Mouse (Mus musculus): ENCODE measurements around the gene Fbxw4. TPM values are rescaled to one million over a fixed set of nuclear protein-coding genes. Genes with fewer than 3 reads are reported as not detected.

Gene Fbxw4
- 3.1 and 3.5 TPM in 2 replicates for polyA plus RNA-seq (2014; fragmentation: Nextera tagmentation; extraction: Ambion mirVana)

- Histone ChIP-seq H3K4me3 (ENCODE audit: low read depth, low read length) (peak within 1 kb of the TSS; percentile 85), H3K9ac (replicated peaks; ENCODE audit: low read length) (peak within 1 kb of the TSS; percentile 99), H3K36me3 (replicated peaks; ENCODE audit: control insufficient read depth, insufficient read depth, low read depth, low read length) (no peaks in the 10 kb centered on the region), H3K9me3 (replicated peaks; ENCODE audit: control insufficient read depth, low read length) (no peaks in the 10 kb centered on the region), H3K4me1 (ENCODE audit: control insufficient read depth, insufficient read depth, low read length) (no peaks in the 10 kb centered on the region; the same call in 1 of the 2 replicates), H3K27ac (replicated peaks; ENCODE audit: low read depth, low read length) (peak within 1 kb of the TSS; percentile 91), H3K27me3 (ENCODE audit: control insufficient read depth, insufficient read depth, low read length) (no peaks in the 10 kb centered on the region), H3K4me2 (ENCODE audit: low read depth, low read length) (peak within 1 kb of the TSS; percentile 81)
- DNase-seq (ENCODE audit: low spot score): peak; percentile 69
- WGBS: under 1% methylated on average over 73 of the region's 94 CpGs
- peak; percentile 80 for ATAC-seq (replicated peaks; ENCODE audit: insufficient number of reproducible peaks, low FRiP score, low TSS enrichment, low read depth)
Measured at GRCm38 (mm10) chr19:45659738-45660502, at the start of gene Fbxw4. TSS of gene Fbxw4 (minus strand) at chr19:45660312.

- no peaks in the 10 kb centered on the region for H3K4me1 ChIP-seq (ENCODE audit: control insufficient read depth, insufficient read depth, low read length)
- no peak overlapping the region for H3K4me3 ChIP-seq (ENCODE audit: low read depth, low read length)
- H3K9me3 ChIP-seq (replicated peaks; ENCODE audit: control insufficient read depth, low read length): no peaks in the 10 kb centered on the region
- ATAC-seq (replicated peaks; ENCODE audit: insufficient number of reproducible peaks, low FRiP score, low TSS enrichment, low read depth) (no peak), DNase-seq (ENCODE audit: low spot score) (no peak)
- no peak overlapping the region for H3K27ac ChIP-seq (replicated peaks; ENCODE audit: low read depth, low read length)
- no peaks in the 10 kb centered on the region for H3K27me3 ChIP-seq (ENCODE audit: control insufficient read depth, insufficient read depth, low read length)
- H3K4me2 ChIP-seq (ENCODE audit: low read depth, low read length): no peak overlapping the region
- H3K9ac ChIP-seq (replicated peaks; ENCODE audit: low read length): no peak overlapping the region
- H3K36me3 ChIP-seq (replicated peaks; ENCODE audit: control insufficient read depth, insufficient read depth, low read depth, low read length): no peaks in the 10 kb centered on the region
- 83% methylated on average over 3 of the region's 3 CpGs for WGBS
Measured at GRCm38 (mm10) chr19:45708704-45709103, 48.6 kb upstream of the Fbxw4 start.

- H3K27me3 ChIP-seq (ENCODE audit: control insufficient read depth, insufficient read depth, low read length): no peaks in the 10 kb centered on the region
- no peak overlapping the region for H3K9ac ChIP-seq (replicated peaks; ENCODE audit: low read length)
- ATAC-seq (replicated peaks; ENCODE audit: insufficient number of reproducible peaks, low FRiP score, low TSS enrichment, low read depth) (no peak), DNase-seq (ENCODE audit: low spot score) (no peak)
- no peaks in the 10 kb centered on the region for H3K36me3 ChIP-seq (replicated peaks; ENCODE audit: control insufficient read depth, insufficient read depth, low read depth, low read length)
- H3K4me2 ChIP-seq (ENCODE audit: low read depth, low read length): no peak overlapping the region
- H3K4me1 ChIP-seq (ENCODE audit: control insufficient read depth, insufficient read depth, low read length): no peaks in the 10 kb centered on the region
- no peak overlapping the region for H3K27ac ChIP-seq (replicated peaks; ENCODE audit: low read depth, low read length)
- WGBS: 54% methylated on average over 6 of the region's 6 CpGs
- no peak overlapping the region for H3K4me3 ChIP-seq (ENCODE audit: low read depth, low read length)
- no peaks in the 10 kb centered on the region for H3K9me3 ChIP-seq (replicated peaks; ENCODE audit: control insufficient read depth, low read length)
Measured at GRCm38 (mm10) chr19:45696281-45696600, 36.1 kb upstream of the Fbxw4 start.

GRCm38 (mm10) chr19:45695496-45696280 is 35.6 kb upstream of the Fbxw4 start:
- no peak overlapping the region for H3K4me3 ChIP-seq (ENCODE audit: low read depth, low read length)
- ATAC-seq (replicated peaks; ENCODE audit: insufficient number of reproducible peaks, low FRiP score, low TSS enrichment, low read depth) (no peak), DNase-seq (ENCODE audit: low spot score) (no peak)
- WGBS: 38% methylated on average over 25 of the region's 25 CpGs
- no peak overlapping the region for H3K9ac ChIP-seq (replicated peaks; ENCODE audit: low read length)
- no peaks in the 10 kb centered on the region for H3K4me1 ChIP-seq (ENCODE audit: control insufficient read depth, insufficient read depth, low read length)
- no peaks in the 10 kb centered on the region for H3K9me3 ChIP-seq (replicated peaks; ENCODE audit: control insufficient read depth, low read length)
- H3K4me2 ChIP-seq (ENCODE audit: low read depth, low read length): no peak overlapping the region
- no peaks in the 10 kb centered on the region for H3K36me3 ChIP-seq (replicated peaks; ENCODE audit: control insufficient read depth, insufficient read depth, low read depth, low read length)
- H3K27me3 ChIP-seq (ENCODE audit: control insufficient read depth, insufficient read depth, low read length): no peaks in the 10 kb centered on the region
- no peak overlapping the region for H3K27ac ChIP-seq (replicated peaks; ENCODE audit: low read depth, low read length)

GRCm38 (mm10) chr19:45694056-45694455 is 33.9 kb upstream of the Fbxw4 start:
- Histone ChIP-seq H3K4me2 (ENCODE audit: low read depth, low read length) (no peak overlapping the region), H3K9me3 (replicated peaks; ENCODE audit: control insufficient read depth, low read length) (no peaks in the 10 kb centered on the region), H3K4me3 (ENCODE audit: low read depth, low read length) (no peak overlapping the region), H3K9ac (replicated peaks; ENCODE audit: low read length) (no peak overlapping the region), H3K4me1 (ENCODE audit: control insufficient read depth, insufficient read depth, low read length) (no peaks in the 10 kb centered on the region), H3K27ac (replicated peaks; ENCODE audit: low read depth, low read length) (no peak overlapping the region), H3K27me3 (ENCODE audit: control insufficient read depth, insufficient read depth, low read length) (no peaks in the 10 kb centered on the region), H3K36me3 (replicated peaks; ENCODE audit: control insufficient read depth, insufficient read depth, low read depth, low read length) (no peaks in the 10 kb centered on the region)
- no peak for ATAC-seq (replicated peaks; ENCODE audit: insufficient number of reproducible peaks, low FRiP score, low TSS enrichment, low read depth)
- DNase-seq (ENCODE audit: low spot score): peak; percentile 38
- 34% methylated on average over 3 of the region's 3 CpGs for WGBS

GRCm38 (mm10) chr19:45692211-45692610 is 32.1 kb upstream of the Fbxw4 start:
- 85% methylated on average over 8 of the region's 8 CpGs for WGBS
- Histone ChIP-seq H3K9ac (replicated peaks; ENCODE audit: low read length) (no peak overlapping the region), H3K27me3 (ENCODE audit: control insufficient read depth, insufficient read depth, low read length) (no peaks in the 10 kb centered on the region), H3K36me3 (replicated peaks; ENCODE audit: control insufficient read depth, insufficient read depth, low read depth, low read length) (no peaks in the 10 kb centered on the region), H3K4me3 (ENCODE audit: low read depth, low read length) (no peak overlapping the region), H3K4me1 (ENCODE audit: control insufficient read depth, insufficient read depth, low read length) (no peaks in the 10 kb centered on the region), H3K9me3 (replicated peaks; ENCODE audit: control insufficient read depth, low read length) (no peaks in the 10 kb centered on the region), H3K4me2 (ENCODE audit: low read depth, low read length) (no peak overlapping the region), H3K27ac (replicated peaks; ENCODE audit: low read depth, low read length) (no peak overlapping the region)
- DNase-seq (ENCODE audit: low spot score) (no peak), ATAC-seq (replicated peaks; ENCODE audit: insufficient number of reproducible peaks, low FRiP score, low TSS enrichment, low read depth) (no peak)

GRCm38 (mm10) chr19:45691001-45691535 is 31.0 kb upstream of the Fbxw4 start:
- 54% methylated on average over 8 of the region's 8 CpGs for WGBS
- Histone ChIP-seq H3K27me3 (ENCODE audit: control insufficient read depth, insufficient read depth, low read length) (no peaks in the 10 kb centered on the region), H3K9ac (replicated peaks; ENCODE audit: low read length) (no peak overlapping the region), H3K4me1 (ENCODE audit: control insufficient read depth, insufficient read depth, low read length) (no peaks in the 10 kb centered on the region), H3K4me3 (ENCODE audit: low read depth, low read length) (no peak overlapping the region), H3K36me3 (replicated peaks; ENCODE audit: control insufficient read depth, insufficient read depth, low read depth, low read length) (no peaks in the 10 kb centered on the region), H3K27ac (replicated peaks; ENCODE audit: low read depth, low read length) (no peak overlapping the region), H3K9me3 (replicated peaks; ENCODE audit: control insufficient read depth, low read length) (no peaks in the 10 kb centered on the region), H3K4me2 (ENCODE audit: low read depth, low read length) (no peak overlapping the region)
- ATAC-seq (replicated peaks; ENCODE audit: insufficient number of reproducible peaks, low FRiP score, low TSS enrichment, low read depth) (no peak), DNase-seq (ENCODE audit: low spot score) (no peak)

GRCm38 (mm10) chr19:45687001-45687400 is 26.9 kb upstream of the Fbxw4 start:
- 67% methylated on average over 4 of the region's 4 CpGs for WGBS
- no peaks in the 10 kb centered on the region for H3K4me1 ChIP-seq (ENCODE audit: control insufficient read depth, insufficient read depth, low read length)
- no peaks in the 10 kb centered on the region for H3K9me3 ChIP-seq (replicated peaks; ENCODE audit: control insufficient read depth, low read length)
- ATAC-seq (replicated peaks; ENCODE audit: insufficient number of reproducible peaks, low FRiP score, low TSS enrichment, low read depth): no peak
- H3K9ac ChIP-seq (replicated peaks; ENCODE audit: low read length): no peak overlapping the region; the same call in 1 of the 2 replicates
- no peaks in the 10 kb centered on the region for H3K36me3 ChIP-seq (replicated peaks; ENCODE audit: control insufficient read depth, insufficient read depth, low read depth, low read length)
- no peak for DNase-seq (ENCODE audit: low spot score)
- H3K4me2 ChIP-seq (ENCODE audit: low read depth, low read length): no peak overlapping the region
- H3K27me3 ChIP-seq (ENCODE audit: control insufficient read depth, insufficient read depth, low read length): no peaks in the 10 kb centered on the region
- H3K4me3 ChIP-seq (ENCODE audit: low read depth, low read length): no peak overlapping the region
- no peak overlapping the region for H3K27ac ChIP-seq (replicated peaks; ENCODE audit: low read depth, low read length)

Data from embryonic facial prominence, embryonic 11.5 days (tissue).